Mouse (Mus musculus) neutrophil, adult 5-6 weeks (primary cell): ENCODE data around the gene Tiam2. TPM values are rescaled to one million over a fixed set of nuclear protein-coding genes. Genes with fewer than 3 reads are reported as not detected.
"Not testable (repeated sequence)": the region's sequence is repeated elsewhere in the genome, so short reads cannot be mapped to it uniquely, and the experiment has no call there.

ENCODE experiments used
- ATAC-seq: fragments of 151-379, 151-347 bp; 2 replicates; pipeline ENCODE4 v1.8.0; 2017; ENCODE audit warnings: mild to moderate bottlenecking, moderate TSS enrichment; ENCODE audit not compliant: insufficient number of reproducible peaks, poor library complexity, low FRiP score, severe bottlenecking; ENCODE audit errors: extremely low read depth
- total RNA-seq: library from RNA; stranded (forward); fragments of 200-1000 nt; gene quantifications from 2 replicates; pipeline ENCODE4 v1.2.3, GENCODE M21; 2017

The Tiam2 gene
- total RNA-seq, 1 experiment from 2014 or later: 11.2 TPM

- ATAC-seq: no peak
Measured at GRCm38 (mm10) chr17:3336887-3337524, 10.6 kb downstream of the Tiam2 start.

- ATAC-seq: no peak
Measured at GRCm38 (mm10) chr17:3337525-3337888, 11.1 kb downstream of the Tiam2 start.

- ATAC-seq: no peak
Measured at GRCm38 (mm10) chr17:3338821-3339220, 12.4 kb downstream of the Tiam2 start.

GRCm38 (mm10) chr17:3344872-3345271 lies 18.5 kb downstream of the Tiam2 start:
- no peak for ATAC-seq

- no peak for ATAC-seq
Measured at GRCm38 (mm10) chr17:3345276-3345885, 19.0 kb downstream of the Tiam2 start.

- ATAC-seq: no peak
Measured at GRCm38 (mm10) chr17:3347800-3348199, 21.4 kb downstream of the Tiam2 start.

- ATAC-seq: no peak
Measured at GRCm38 (mm10) chr17:3349331-3349730, 23.0 kb downstream of the Tiam2 start.

GRCm38 (mm10) chr17:3349939-3350338 lies 23.6 kb downstream of the Tiam2 start:
- no peak for ATAC-seq

GRCm38 (mm10) chr17:3350405-3350804 lies 24.0 kb downstream of the Tiam2 start:
- ATAC-seq: no peak

GRCm38 (mm10) chr17:3351668-3352067 lies 25.3 kb downstream of the Tiam2 start:
- ATAC-seq: no peak

GRCm38 (mm10) chr17:3353141-3353540 lies 26.8 kb downstream of the Tiam2 start:
- ATAC-seq: not testable (repeated sequence)

GRCm38 (mm10) chr17:3354856-3355255 lies 28.5 kb downstream of the Tiam2 start:
- ATAC-seq: no peak

GRCm38 (mm10) chr17:3356633-3357365 lies 30.4 kb downstream of the Tiam2 start:
- ATAC-seq: no peak

GRCm38 (mm10) chr17:3360236-3360635 lies 33.9 kb downstream of the Tiam2 start:
- ATAC-seq: no peak

- ATAC-seq: no peak
Measured at GRCm38 (mm10) chr17:3361751-3362150, 35.4 kb downstream of the Tiam2 start.

- no peak for ATAC-seq
Measured at GRCm38 (mm10) chr17:3363216-3363615, 36.8 kb downstream of the Tiam2 start.

GRCm38 (mm10) chr17:3366741-3367140 lies 40.4 kb downstream of the Tiam2 start:
- no peak for ATAC-seq

- ATAC-seq: no peak
Measured at GRCm38 (mm10) chr17:3368386-3368785, 42.0 kb downstream of the Tiam2 start.

- ATAC-seq: no peak
Measured at GRCm38 (mm10) chr17:3369631-3370030, 43.3 kb downstream of the Tiam2 start.

- no peak for ATAC-seq
Measured at GRCm38 (mm10) chr17:3378606-3379005, 52.2 kb downstream of the Tiam2 start.
